ENCODE assay signal across 8 mouse cellular contexts in genomic region chr16:92565291-92565690, GRCm38 (mm10).
DNase-seq lines count a peak whose midpoint lies in the region; ATAC-seq lines count a peak whose summit lies in the region.

No protein-coding gene starts in this region.

- H3K9ac ChIP-seq in kidney, embryonic 15.5 days: no peak overlapping the region

- H3K27me3 ChIP-seq in kidney, embryonic 15.5 days: peaks cover 35% of the 10 kb centered on the region

- WGBS in kidney, embryonic 15.5 days: 54% methylated on average over 11 of the region's 11 CpGs

- H3K4me3 ChIP-seq in kidney, embryonic 15.5 days (replicated peaks): 0 out of 2 replicates have a peak overlapping the region, but pooled peaks have one; percentile 1

- DNase-seq in cerebellum, adult 8-10 months: peak; percentile 5
- no peak for DNase-seq in cerebellum, adult 9-10 months
- no peak for DNase-seq in kidney, adult 8-10 months
- DNase-seq in right cerebral cortex, adult 18-20 months: peak; percentile 10
- no peak for DNase-seq in right cerebral cortex, postnatal 14 days
- no peak for DNase-seq in gastrocnemius, postnatal 4 days (ENCODE audit: low spot score in 2 of 2)

- ATAC-seq in kidney, embryonic 15.5 days (replicated peaks; ENCODE audit: low FRiP score): no peak
- ATAC-seq in erythroid progenitor cell, adult 5-6 weeks (replicated peaks; ENCODE audit: low FRiP score, poor library complexity, severe bottlenecking): no peak

- no peaks in the 10 kb centered on the region for H3K36me3 ChIP-seq in kidney, embryonic 15.5 days

- peak overlapping the region; percentile 34 for H3K4me2 ChIP-seq in kidney, embryonic 15.5 days

- no peaks in the 10 kb centered on the region for H3K9me3 ChIP-seq in kidney, embryonic 15.5 days (replicated peaks)

- H3K27ac ChIP-seq in kidney, embryonic 15.5 days: no peak overlapping the region

- H3K4me1 ChIP-seq in kidney, embryonic 15.5 days: peaks cover 9% of the 10 kb centered on the region

Comparison
In these comparisons a context has a peak if more than half of its experiments do, and no peak if none do; other contexts are left out.
1. DNase-seq: peak in cerebellum, adult 8-10 months (single experiment) and right cerebral cortex, adult 18-20 months (single experiment); none in cerebellum, adult 9-10 months (single experiment), kidney, adult 8-10 months (0 of 2), right cerebral cortex, postnatal 14 days (single experiment) and gastrocnemius, postnatal 4 days (0 of 2).